Mouse (Mus musculus): ENCODE data around the gene Nrip2. TPM values are rescaled to one million over a fixed set of nuclear protein-coding genes. Genes with fewer than 3 reads are reported as not detected.

Nrip2 gene
- total and polyA plus RNA-seq, 3 experiments: 0.13 to 1.3 TPM; not detected in 1

DNA sequence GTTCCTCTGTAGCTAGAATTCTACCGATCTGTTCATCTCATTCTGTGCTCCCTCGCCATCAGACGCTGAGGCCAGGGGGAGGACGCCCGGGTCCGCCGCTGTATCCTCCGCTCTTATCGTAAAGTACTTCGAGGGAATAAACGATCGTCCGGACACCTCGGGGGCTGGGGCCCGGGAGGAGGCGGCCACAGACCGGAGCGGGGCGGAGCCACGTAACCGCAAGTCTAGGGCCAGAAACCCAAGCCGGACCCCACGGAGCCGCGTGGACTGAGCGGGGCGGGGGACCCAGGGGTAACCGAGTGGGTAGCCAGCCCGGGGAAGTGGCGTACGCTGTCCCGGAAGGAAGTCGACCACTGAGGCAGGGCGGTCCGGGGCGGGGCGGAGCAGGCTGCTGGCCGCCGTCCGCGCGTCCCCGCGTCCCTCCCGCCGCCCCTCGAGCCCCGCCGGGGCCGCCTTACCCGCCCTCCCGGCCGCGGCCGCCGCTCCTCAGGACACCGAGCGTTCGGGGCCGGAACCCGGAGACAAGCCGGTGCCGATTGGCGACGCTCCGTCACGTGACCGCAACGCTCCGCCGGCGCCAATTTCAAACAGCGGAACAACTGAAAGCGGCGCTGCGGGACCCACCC lies 36.6 kb upstream of the Nrip2 start, which contains the start of the genes Rhno1 and Foxm1 (continued):
- 0 out of 2 replicates have a peak, but pooled peaks have one; percentile 26 for TF ChIP-seq NRF1 (IDR thresholded peaks at IDR 0.05; ENCODE audit: low read depth, low read length)

DNA sequence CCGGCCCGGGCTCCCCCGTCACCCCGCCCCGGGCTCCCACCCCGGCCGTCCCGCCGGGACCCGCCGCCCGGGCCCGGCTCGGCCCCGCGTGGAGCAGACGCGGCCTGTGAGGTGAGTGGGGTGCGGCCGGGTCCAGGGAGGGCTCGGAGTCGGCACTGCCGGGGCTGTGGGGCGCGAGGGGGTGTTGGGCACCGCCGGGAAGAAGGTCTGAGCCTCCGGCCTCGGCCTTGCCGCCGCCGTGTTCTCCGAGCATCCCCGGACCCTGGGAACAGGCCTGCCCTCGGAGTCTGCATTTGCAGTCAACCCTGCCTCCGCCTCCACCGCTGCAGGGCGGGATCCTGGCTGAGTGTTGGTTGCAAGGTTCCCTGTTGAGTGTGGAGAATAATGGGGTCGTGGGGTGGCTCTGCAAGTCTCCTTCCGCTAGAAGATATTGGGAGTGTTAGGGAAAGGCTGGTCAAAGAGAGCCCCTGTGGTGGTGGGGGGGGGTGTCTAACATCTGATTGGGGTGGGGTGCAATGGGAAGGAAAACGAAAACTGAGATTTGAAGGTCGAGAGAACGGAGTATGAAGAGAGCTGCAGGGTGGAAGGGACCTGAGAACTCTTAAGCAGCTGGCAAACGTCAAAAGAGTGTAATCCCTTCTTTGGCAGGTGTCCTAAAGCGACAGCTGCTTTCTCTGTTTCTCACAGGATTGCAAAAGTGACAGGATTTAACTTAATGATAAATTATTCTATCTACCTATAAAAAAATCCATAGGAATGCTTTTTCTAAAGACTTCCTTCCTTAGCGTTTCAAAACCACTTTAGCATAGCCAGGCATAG lies 35.9 kb upstream of the Nrip2 start:
- TF ChIP-seq ZC3H11A (IDR thresholded peaks at IDR 0.05; ENCODE audit: low read depth, low read length) (no peak), UBTF (IDR thresholded peaks at IDR 0.05; ENCODE audit: low read depth, low read length) (0 out of 2 replicates have a peak, but pooled peaks have one; percentile 24), SIN3A (IDR thresholded peaks at IDR 0.05; ENCODE audit: low read length) (peak; percentile 45), TBP (conservative IDR thresholded peaks at IDR 0.05; ENCODE audit: low read depth, low read length) (0 out of 2 replicates have a peak, but pooled peaks have one; percentile 33)
- peak overlapping the region; percentile 95 for H3K9ac ChIP-seq (ENCODE audit: insufficient read depth, low read depth)
- peaks cover 24 to 56% of the 10 kb centered on the region in 2 experiments for H3K36me3 ChIP-seq (replicated peaks in 1 of 2; ENCODE audit: control insufficient read depth in 1 of 2, insufficient read depth in 1 of 2, low read length in 1 of 2)
- no peaks in the 10 kb centered on the region for H3K27me3 ChIP-seq (replicated peaks)
- H3K79me2 ChIP-seq (replicated peaks; ENCODE audit: control insufficient read depth, extremely low read depth, insufficient read depth, poor library complexity, severe bottlenecking): peaks cover 51% of the 10 kb centered on the region
- peak overlapping the region; percentile 45 for H3K27ac ChIP-seq (ENCODE audit: insufficient read depth, low read depth)
- H3K4me3 ChIP-seq (replicated peaks in 1 of 3; ENCODE audit: low read depth in 2 of 3, low read length in 2 of 3, poor library complexity in 1 of 3): peak overlapping the region; percentile 77 to 88 (median 85)
- in situ Hi-C loops (cut with MboI; ENCODE audit: low pct_ligation_motif_present, low pct_unique_long_range_greater_than_20kb, low sequenced_read_pairs): loop anchor here (5.0 kb wide), 1 partner anchor 49 kb away; no protein-coding TSS in a partner anchor
- dilution Hi-C loops (cut with MboI; ENCODE audit: extremely low pct_ligation_motif_present, extremely low pct_unique_long_range_greater_than_20kb, low sequenced_read_pairs): no loop called here
- DNase-seq (ENCODE audit: extremely low read depth): peak; percentile 25
- H3K9me3 ChIP-seq (replicated peaks; ENCODE audit: low read length): no peaks in the 10 kb centered on the region
- H3K4me2 ChIP-seq (ENCODE audit: insufficient read depth, low read depth, poor library complexity, severe bottlenecking): peak overlapping the region; percentile 88
- H3K4me1 ChIP-seq (ENCODE audit: control insufficient read depth in 1 of 2, insufficient read depth in 2 of 2): peaks cover 13 to 58% of the 10 kb centered on the region in 2 experiments

DNA sequence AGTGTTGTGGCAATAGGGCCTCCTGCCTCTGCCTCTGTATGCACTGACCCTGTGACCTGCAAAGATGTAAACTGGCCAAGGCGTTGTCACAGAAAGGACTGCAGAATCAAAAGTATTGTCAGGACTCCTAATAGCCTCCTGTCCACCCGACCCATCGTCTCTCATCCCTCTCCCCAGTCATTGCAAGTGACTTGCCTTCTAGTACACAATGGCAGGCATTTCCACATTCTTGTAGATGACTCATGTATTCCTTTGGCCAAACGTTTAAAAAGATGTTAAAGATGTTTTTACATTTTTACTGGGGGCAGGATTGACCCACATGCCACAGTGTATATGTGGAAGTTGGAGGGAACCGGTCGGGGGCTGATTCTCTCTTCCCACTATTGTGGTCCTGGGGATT lies 34.4 kb upstream of the Nrip2 start:
- no peaks in the 10 kb centered on the region for H3K9me3 ChIP-seq (replicated peaks; ENCODE audit: low read length)
- H3K9ac ChIP-seq (ENCODE audit: insufficient read depth, low read depth): peak overlapping the region; percentile 2; the same call in 1 of the 2 replicates
- dilution Hi-C loops (cut with MboI; ENCODE audit: extremely low pct_ligation_motif_present, extremely low pct_unique_long_range_greater_than_20kb, low sequenced_read_pairs): no loop called here
- peaks cover 32 to 59% of the 10 kb centered on the region in 2 experiments for H3K36me3 ChIP-seq (replicated peaks in 1 of 2; ENCODE audit: control insufficient read depth in 1 of 2, insufficient read depth in 1 of 2, low read length in 1 of 2)
- peak overlapping the region; percentile 68 for H3K4me2 ChIP-seq (ENCODE audit: insufficient read depth, low read depth, poor library complexity, severe bottlenecking)
- peaks cover 13 to 50% of the 10 kb centered on the region in 2 experiments for H3K4me1 ChIP-seq (ENCODE audit: control insufficient read depth in 1 of 2, insufficient read depth in 2 of 2)
- no peak for DNase-seq (ENCODE audit: extremely low read depth)
- in situ Hi-C loops (cut with MboI; ENCODE audit: low pct_ligation_motif_present, low pct_unique_long_range_greater_than_20kb, low sequenced_read_pairs): loop anchor here (5.0 kb wide), 1 partner anchor 48 kb away; no protein-coding TSS in a partner anchor
- no peak for TF ChIP-seq UBTF (IDR thresholded peaks at IDR 0.05; ENCODE audit: low read depth, low read length)
- no peak for TF ChIP-seq TBP (conservative IDR thresholded peaks at IDR 0.05; ENCODE audit: low read depth, low read length)
- no peak for TF ChIP-seq ELF1 (IDR thresholded peaks at IDR 0.05; ENCODE audit: low read depth, low read length)
- TF ChIP-seq MAZ (IDR thresholded peaks at IDR 0.05; ENCODE audit: low read depth, low read length): no peak
- no peak for TF ChIP-seq JUND (conservative IDR thresholded peaks at IDR 0.05; ENCODE audit: low read depth, low read length)
- no peak for TF ChIP-seq CHD2 (IDR thresholded peaks at IDR 0.05; ENCODE audit: low read length)
- no peak for TF ChIP-seq EP300 (IDR thresholded peaks at IDR 0.05; ENCODE audit: low read length)
- no peak for TF ChIP-seq NELFE (IDR thresholded peaks at IDR 0.05; ENCODE audit: low read depth, low read length)
- no peak for TF ChIP-seq CHD1 (IDR thresholded peaks at IDR 0.05; ENCODE audit: low read depth, low read length)
- TF ChIP-seq ETS1 (conservative IDR thresholded peaks at IDR 0.05; ENCODE audit: low read depth, low read length): no peak
- no peak for TF ChIP-seq SIN3A (IDR thresholded peaks at IDR 0.05; ENCODE audit: low read length)
- no peak for TF ChIP-seq TCF12 (IDR thresholded peaks at IDR 0.05; ENCODE audit: low read depth, low read length)
- H3K27me3 ChIP-seq (replicated peaks): no peaks in the 10 kb centered on the region
- no peak overlapping the region for H3K4me3 ChIP-seq (replicated peaks in 1 of 3; ENCODE audit: low read depth in 2 of 3, low read length in 2 of 3, poor library complexity in 1 of 3)
- H3K27ac ChIP-seq (ENCODE audit: insufficient read depth, low read depth): no peak overlapping the region
- peaks cover 46% of the 10 kb centered on the region for H3K79me2 ChIP-seq (replicated peaks; ENCODE audit: control insufficient read depth, extremely low read depth, insufficient read depth, poor library complexity, severe bottlenecking)

Data from CH12.LX (cell line).